Mouse (Mus musculus): ENCODE measurements around the gene Trpd52l3.
"Not testable (repeated sequence)": the region's sequence is repeated elsewhere in the genome, so short reads cannot be mapped to it uniquely, and the experiment has no call there.

DNA sequence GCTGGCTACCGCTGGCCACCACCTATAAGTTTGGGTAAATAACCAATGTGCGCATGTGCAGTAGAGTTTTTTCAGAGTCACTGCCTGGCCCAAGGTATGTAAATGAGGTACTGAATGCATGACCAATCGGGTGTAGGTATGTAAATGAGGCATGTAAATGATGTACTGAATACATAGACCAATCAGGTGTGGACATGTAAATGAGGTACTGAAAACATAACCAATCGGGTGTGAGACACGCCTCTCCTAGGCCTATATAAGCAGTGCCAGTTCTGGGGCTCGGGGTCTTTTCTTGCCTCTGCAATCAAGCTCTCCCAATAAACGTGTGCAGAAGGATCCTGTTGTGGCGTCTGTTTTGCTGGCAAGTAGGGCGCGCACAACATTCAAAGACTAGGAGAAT lies 19.8 kb downstream of the Trpd52l3 start:
- not testable (repeated sequence) for TF ChIP-seq ZNF384 (IDR thresholded peaks at IDR 0.05; ENCODE audit: low read depth, low read length); HCFC1 (IDR thresholded peaks at IDR 0.05; ENCODE audit: borderline replicate concordance, insufficient read depth, low read length)
